Mouse (Mus musculus) lung, postnatal 36 days (tissue): ENCODE results near the gene Slc12a3.
A peak's percentile ranks its signal among the peaks of the same experiment; 100 is the strongest.

Experiments
- DNase-seq: peaks from one replicate; pipeline ENCODE4 v3.0.0; 2022; ENCODE audit warnings: mixed read lengths

Gene Slc12a3

GRCm38 (mm10) chr8:94333345-94333744, 4.3 kb downstream of the Slc12a3 start:
- DNase-seq = peak; percentile 59

GRCm38 (mm10) chr8:94337559-94337958, 8.6 kb downstream of the Slc12a3 start:
- no peak for DNase-seq

- peak; percentile 28 for DNase-seq
Measured at GRCm38 (mm10) chr8:94340796-94341195, 11.8 kb downstream of the Slc12a3 start.

- DNase-seq = no peak
Measured at GRCm38 (mm10) chr8:94342691-94343090, 13.7 kb downstream of the Slc12a3 start.

- peak; percentile 95 for DNase-seq
Measured at GRCm38 (mm10) chr8:94343290-94343689, 14.3 kb downstream of the Slc12a3 start.

GRCm38 (mm10) chr8:94343778-94344320, 14.8 kb downstream of the Slc12a3 start:
- no peak for DNase-seq

- DNase-seq = no peak
Measured at GRCm38 (mm10) chr8:94345657-94346056, 16.7 kb downstream of the Slc12a3 start.

- no peak for DNase-seq
Measured at GRCm38 (mm10) chr8:94346264-94346663, 17.3 kb downstream of the Slc12a3 start.

- DNase-seq = peak; percentile 76
Measured at GRCm38 (mm10) chr8:94348425-94348824, 19.4 kb downstream of the Slc12a3 start.

- DNase-seq = peak; percentile 77
Measured at GRCm38 (mm10) chr8:94354069-94354531, 25.1 kb downstream of the Slc12a3 start.

GRCm38 (mm10) chr8:94354571-94354970, 25.6 kb downstream of the Slc12a3 start:
- peak; percentile 87 for DNase-seq

GRCm38 (mm10) chr8:94357220-94357619, 28.2 kb downstream of the Slc12a3 start:
- DNase-seq = no peak

- peak; percentile 94 for DNase-seq
Measured at GRCm38 (mm10) chr8:94358541-94358940, 29.5 kb downstream of the Slc12a3 start.

GRCm38 (mm10) chr8:94361774-94362431, 32.9 kb downstream of the Slc12a3 start:
- DNase-seq = no peak

GRCm38 (mm10) chr8:94362607-94363239, 33.7 kb downstream of the Slc12a3 start:
- DNase-seq = peak; percentile 76

- peak; percentile 94 for DNase-seq
Measured at GRCm38 (mm10) chr8:94363288-94363688, 34.3 kb downstream of the Slc12a3 start.

- peak; percentile 91 for DNase-seq
Measured at GRCm38 (mm10) chr8:94363906-94364305, 34.9 kb downstream of the Slc12a3 start.

- DNase-seq = no peak
Measured at GRCm38 (mm10) chr8:94364686-94365312, 35.8 kb downstream of the Slc12a3 start.

GRCm38 (mm10) chr8:94365410-94365981, 36.5 kb downstream of the Slc12a3 start:
- DNase-seq = peak; percentile 84

- DNase-seq = no peak
Measured at GRCm38 (mm10) chr8:94370839-94371238, 41.8 kb downstream of the Slc12a3 start.

- DNase-seq = no peak
Measured at GRCm38 (mm10) chr8:94372955-94373599, 44.1 kb downstream of the Slc12a3 start.

GRCm38 (mm10) chr8:94375551-94375991, 46.6 kb downstream of the Slc12a3 start:
- DNase-seq = peak; percentile 40

- DNase-seq = peak; percentile 70
Measured at GRCm38 (mm10) chr8:94376176-94376575, 47.2 kb downstream of the Slc12a3 start.
